Mouse (Mus musculus): ENCODE data around the gene Ubqln5. TPM values are rescaled to one million over a fixed set of nuclear protein-coding genes. Genes with fewer than 3 reads are reported as not detected.

Ubqln5 gene
- polyA plus RNA-seq, 1 experiment from 2014 or later = not detected

- 73% methylated on average over 3 of the region's 3 CpGs for WGBS
- Histone ChIP-seq H3K4me1 (ENCODE audit: insufficient read depth) (no peaks in the 10 kb centered on the region), H3K27me3 (ENCODE audit: insufficient read depth, low read length) (no peaks in the 10 kb centered on the region), H3K36me3 (ENCODE audit: insufficient read depth) (no peaks in the 10 kb centered on the region), H3K4me2 (no peak within 1 kb of the TSS), H3K4me3 (ENCODE audit: low read depth, low read length) (no peak within 1 kb of the TSS), H3K27ac (ENCODE audit: low read depth) (no peak within 1 kb of the TSS), H3K9ac (no peak within 1 kb of the TSS), H3K9me3 (ENCODE audit: low read depth, low read length) (no peaks in the 10 kb centered on the region)
- TF ChIP-seq CTCF (IDR thresholded peaks at IDR 0.05; ENCODE audit: low read depth) = no peak
- no peak for ATAC-seq (ENCODE audit: insufficient read depth)
- DNase-seq = no peak
These were observed 13.6 kb upstream of the Ubqln5 start, which contains the start of gene Ubqln3 for GRCm38 (mm10) chr7:104143179-104143578. TSS of gene Ubqln3 (minus strand) at chr7:104143279.

- 66% methylated on average over 5 of the region's 5 CpGs for WGBS
- Histone ChIP-seq H3K4me1 (ENCODE audit: insufficient read depth) (no peaks in the 10 kb centered on the region), H3K36me3 (ENCODE audit: insufficient read depth) (no peaks in the 10 kb centered on the region), H3K9me3 (ENCODE audit: low read depth, low read length) (no peaks in the 10 kb centered on the region), H3K27ac (ENCODE audit: low read depth) (no peak within 1 kb of the TSS), H3K27me3 (ENCODE audit: insufficient read depth, low read length) (no peaks in the 10 kb centered on the region), H3K9ac (no peak within 1 kb of the TSS), H3K4me3 (ENCODE audit: low read depth, low read length) (no peak within 1 kb of the TSS), H3K4me2 (no peak within 1 kb of the TSS)
- TF ChIP-seq CTCF (IDR thresholded peaks at IDR 0.05; ENCODE audit: low read depth) = no peak
- DNase-seq (peak; percentile 19), ATAC-seq (ENCODE audit: insufficient read depth) (no peak)
These were observed 7.7 kb upstream of the Ubqln5 start, which contains the start of gene Olfr643 for GRCm38 (mm10) chr7:104137305-104137704. TSS of gene Olfr643 (minus strand) at chr7:104137405.

GRCm38 (mm10) chr7:104104757-104104972 is 25.0 kb downstream of the Ubqln5 start, which contains the start of gene Olfr646:
TSS of gene Olfr646 (plus strand) at chr7:104104873.
- no peak for TF ChIP-seq CTCF (IDR thresholded peaks at IDR 0.05; ENCODE audit: low read depth)
- ATAC-seq (ENCODE audit: insufficient read depth) = no peak
- Histone ChIP-seq H3K27me3 (ENCODE audit: insufficient read depth, low read length) (no peaks in the 10 kb centered on the region), H3K9me3 (ENCODE audit: low read depth, low read length) (no peaks in the 10 kb centered on the region), H3K36me3 (ENCODE audit: insufficient read depth) (no peaks in the 10 kb centered on the region), H3K27ac (ENCODE audit: low read depth) (no peak within 1 kb of the TSS), H3K4me3 (ENCODE audit: low read depth, low read length) (no peak within 1 kb of the TSS), H3K4me1 (ENCODE audit: insufficient read depth) (no peaks in the 10 kb centered on the region), H3K4me2 (no peak within 1 kb of the TSS), H3K9ac (no peak within 1 kb of the TSS)
- DNase-seq = no peak

- H3K4me2 ChIP-seq = no peak overlapping the region
- ATAC-seq (ENCODE audit: insufficient read depth) (no peak), DNase-seq (no peak)
- H3K27ac ChIP-seq (ENCODE audit: low read depth) = no peak overlapping the region
- no peaks in the 10 kb centered on the region for H3K27me3 ChIP-seq (ENCODE audit: insufficient read depth, low read length)
- WGBS = 67% methylated on average over 4 of the region's 4 CpGs
- no peaks in the 10 kb centered on the region for H3K4me1 ChIP-seq (ENCODE audit: insufficient read depth)
- TF ChIP-seq CTCF (IDR thresholded peaks at IDR 0.05; ENCODE audit: low read depth) = no peak
- no peak overlapping the region for H3K4me3 ChIP-seq (ENCODE audit: low read depth, low read length)
- no peaks in the 10 kb centered on the region for H3K36me3 ChIP-seq (ENCODE audit: insufficient read depth)
- no peaks in the 10 kb centered on the region for H3K9me3 ChIP-seq (ENCODE audit: low read depth, low read length)
- no peak overlapping the region for H3K9ac ChIP-seq
These were observed 25.5 kb downstream of the Ubqln5 start for GRCm38 (mm10) chr7:104103913-104104756.

GRCm38 (mm10) chr7:104085365-104085764 is 44.3 kb downstream of the Ubqln5 start, which contains the start of gene Olfr645:
TSS of gene Olfr645 (minus strand) at chr7:104085465.
- DNase-seq (no peak), ATAC-seq (ENCODE audit: insufficient read depth) (no peak)
- H3K36me3 ChIP-seq (ENCODE audit: insufficient read depth) = no peaks in the 10 kb centered on the region
- 71% methylated on average over 1 of the region's 1 CpGs for WGBS
- H3K4me3 ChIP-seq (ENCODE audit: low read depth, low read length) = no peak within 1 kb of the TSS
- H3K4me2 ChIP-seq = no peak within 1 kb of the TSS
- no peak within 1 kb of the TSS for H3K27ac ChIP-seq (ENCODE audit: low read depth)
- H3K9ac ChIP-seq = no peak within 1 kb of the TSS
- no peaks in the 10 kb centered on the region for H3K4me1 ChIP-seq (ENCODE audit: insufficient read depth)
- no peak for TF ChIP-seq CTCF (IDR thresholded peaks at IDR 0.05; ENCODE audit: low read depth)
- no peaks in the 10 kb centered on the region for H3K9me3 ChIP-seq (ENCODE audit: low read depth, low read length)
- no peaks in the 10 kb centered on the region for H3K27me3 ChIP-seq (ENCODE audit: insufficient read depth, low read length)

Other genes starting within 250 kb of the Ubqln5 start
- gene Olfr66, start 243.6 kb downstream of the Ubqln5 start, polyA plus RNA-seq (2014; fragmentation: Nextera tagmentation; extraction: Ambion mirVana) = not detected in 2 replicates
- gene Olfr64, start 235.3 kb downstream of the Ubqln5 start, polyA plus RNA-seq (2014; fragmentation: Nextera tagmentation; extraction: Ambion mirVana) = not detected in 2 replicates
- not detected in 2 replicates for gene Olfr65, start 226.3 kb downstream of the Ubqln5 start, polyA plus RNA-seq (2014; fragmentation: Nextera tagmentation; extraction: Ambion mirVana)
- gene Olfr631, start 201.0 kb downstream of the Ubqln5 start, polyA plus RNA-seq (2014; fragmentation: Nextera tagmentation; extraction: Ambion mirVana) = not detected in 2 replicates
- gene Olfr632, start 195.5 kb downstream of the Ubqln5 start, polyA plus RNA-seq (2014; fragmentation: Nextera tagmentation; extraction: Ambion mirVana) = not detected in 2 replicates
- gene Olfr633, start 185.4 kb downstream of the Ubqln5 start, polyA plus RNA-seq (2014; fragmentation: Nextera tagmentation; extraction: Ambion mirVana) = not detected in 2 replicates
- not detected in 2 replicates for gene Olfr635, start 158.7 kb downstream of the Ubqln5 start, polyA plus RNA-seq (2014; fragmentation: Nextera tagmentation; extraction: Ambion mirVana)
- not detected in 2 replicates for gene Olfr638, start 131.1 kb downstream of the Ubqln5 start, polyA plus RNA-seq (2014; fragmentation: Nextera tagmentation; extraction: Ambion mirVana)
- not detected in 2 replicates for gene Olfr639, start 112.5 kb downstream of the Ubqln5 start, polyA plus RNA-seq (2014; fragmentation: Nextera tagmentation; extraction: Ambion mirVana)
- not detected in 2 replicates for gene Olfr640, start 104.3 kb downstream of the Ubqln5 start, polyA plus RNA-seq (2014; fragmentation: Nextera tagmentation; extraction: Ambion mirVana)
- not detected in 2 replicates for gene Olfr641, start 94.4 kb downstream of the Ubqln5 start, polyA plus RNA-seq (2014; fragmentation: Nextera tagmentation; extraction: Ambion mirVana)
- gene Olfr642, start 77.2 kb downstream of the Ubqln5 start, polyA plus RNA-seq (2014; fragmentation: Nextera tagmentation; extraction: Ambion mirVana) = not detected in 2 replicates
- gene 4930516K23Rik, start 68.4 kb downstream of the Ubqln5 start, polyA plus RNA-seq (2014; fragmentation: Nextera tagmentation; extraction: Ambion mirVana) = not detected in 2 replicates
- gene Olfr644, start 58.0 kb downstream of the Ubqln5 start, polyA plus RNA-seq (2014; fragmentation: Nextera tagmentation; extraction: Ambion mirVana) = not detected in 2 replicates
- gene Olfr645, start 44.4 kb downstream of the Ubqln5 start, polyA plus RNA-seq (2014; fragmentation: Nextera tagmentation; extraction: Ambion mirVana) = not detected in 2 replicates
- gene Olfr646, start 25.0 kb downstream of the Ubqln5 start, polyA plus RNA-seq (2014; fragmentation: Nextera tagmentation; extraction: Ambion mirVana) = not detected in 2 replicates
- not detected in 2 replicates for gene Olfr643, start 7.6 kb upstream of the Ubqln5 start, polyA plus RNA-seq (2014; fragmentation: Nextera tagmentation; extraction: Ambion mirVana)
- not detected in 2 replicates for gene Ubqln3, start 13.5 kb upstream of the Ubqln5 start, polyA plus RNA-seq (2014; fragmentation: Nextera tagmentation; extraction: Ambion mirVana)
- gene Ubqlnl, start 20.7 kb upstream of the Ubqln5 start, polyA plus RNA-seq (2014; fragmentation: Nextera tagmentation; extraction: Ambion mirVana) = not detected in 2 replicates
- 0.08 TPM in 1 of 2 replicates, not detected in the other for gene Olfm5, start 35.0 kb upstream of the Ubqln5 start, polyA plus RNA-seq (2014; fragmentation: Nextera tagmentation; extraction: Ambion mirVana)
- 0.32 and 0.37 TPM in 2 replicates for gene Olfr648, start 53.6 kb upstream of the Ubqln5 start, polyA plus RNA-seq (2014; fragmentation: Nextera tagmentation; extraction: Ambion mirVana)
- gene Olfr649, start 66.2 kb upstream of the Ubqln5 start, polyA plus RNA-seq (2014; fragmentation: Nextera tagmentation; extraction: Ambion mirVana) = not detected in 2 replicates
- gene Trim6, start 89.0 kb upstream of the Ubqln5 start, polyA plus RNA-seq (2014; fragmentation: Nextera tagmentation; extraction: Ambion mirVana) = 0.62 and 1.1 TPM in 2 replicates
- gene Trim34a, start 114.6 kb upstream of the Ubqln5 start, polyA plus RNA-seq (2014; fragmentation: Nextera tagmentation; extraction: Ambion mirVana) = 1.4 and 1.6 TPM in 2 replicates
- 0.28 and 0.30 TPM in 2 replicates for gene Trim5, start 158.3 kb upstream of the Ubqln5 start, polyA plus RNA-seq (2014; fragmentation: Nextera tagmentation; extraction: Ambion mirVana)
- 3.2 and 3.6 TPM in 2 replicates for gene Trim12a, start 185.6 kb upstream of the Ubqln5 start, polyA plus RNA-seq (2014; fragmentation: Nextera tagmentation; extraction: Ambion mirVana)
- not detected in 2 replicates for gene Trim34b, start 199.6 kb upstream of the Ubqln5 start, polyA plus RNA-seq (2014; fragmentation: Nextera tagmentation; extraction: Ambion mirVana)
- 1.0 and 1.4 TPM in 2 replicates for gene Trim12c, start 223.5 kb upstream of the Ubqln5 start, polyA plus RNA-seq (2014; fragmentation: Nextera tagmentation; extraction: Ambion mirVana)
- 0.04 and 0.11 TPM in 2 replicates for gene Trim30b, start 240.1 kb upstream of the Ubqln5 start, polyA plus RNA-seq (2014; fragmentation: Nextera tagmentation; extraction: Ambion mirVana)